15 mouse cellular contexts compared by ENCODE assay signal in the genomic region with DNA sequence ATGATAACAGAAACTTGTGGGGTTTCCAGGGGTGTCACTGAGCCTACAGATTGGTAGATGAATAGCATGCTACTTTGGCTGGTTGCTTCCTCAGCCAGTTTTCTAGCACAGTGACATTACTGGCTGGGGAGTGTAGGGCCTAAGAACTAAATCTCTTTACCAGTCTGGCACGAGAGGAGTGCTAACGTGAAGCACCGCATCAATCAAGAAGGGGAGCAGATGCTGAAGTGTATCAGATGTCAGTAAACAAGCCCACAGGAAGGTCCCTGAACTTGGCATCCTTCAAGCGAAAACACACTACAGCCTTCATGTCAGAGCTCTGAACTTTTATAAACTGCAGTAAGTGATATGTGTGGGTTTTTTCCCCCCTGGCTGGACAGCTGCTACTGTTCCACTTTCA.
DNase-seq lines count a peak whose midpoint lies in the region; ATAC-seq and TF ChIP-seq lines count a peak whose summit lies in the region.
"Had no signal": no experiment of that assay in that cellular context is flagged by ENCODE, and none has a peak within 500 bp of the region (broad histone marks: within the 10 kb centered on the region; RNA-seq: fewer than 3 reads in every experiment).

No protein-coding gene starts in this region.

- TF ChIP-seq CTCF in lung, postnatal 0 days (IDR thresholded peaks at IDR 0.05): no peak
- TF ChIP-seq CTCF in liver, postnatal 0 days (IDR thresholded peaks at IDR 0.05; ENCODE audit: low read depth): no peak

- ATAC-seq in lung, embryonic 16.5 days (ENCODE audit: low read depth): peak; percentile 37
- no peak for ATAC-seq in lung, postnatal 0 days
- ATAC-seq in embryonic facial prominence, embryonic 14.5 days (ENCODE audit: low read depth): peak; percentile 76
- ATAC-seq in liver, postnatal 0 days: no peak

- H3K9ac ChIP-seq in lung, embryonic 16.5 days (ENCODE audit: low read length): no peak overlapping the region
- no peak overlapping the region for H3K9ac ChIP-seq in lung, postnatal 0 days (replicated peaks; ENCODE audit: low read depth)
- no peak overlapping the region for H3K9ac ChIP-seq in embryonic facial prominence, embryonic 14.5 days (ENCODE audit: low read depth, low read length)
- H3K9ac ChIP-seq in liver, postnatal 0 days (replicated peaks): no peak overlapping the region
- H3K9ac ChIP-seq: embryonic facial prominence, embryonic 12.5 days; hindbrain, embryonic 13.5 days had no signal

- peaks cover 21% of the 10 kb centered on the region for H3K4me1 ChIP-seq in heart, embryonic 10.5 days
- H3K4me1 ChIP-seq in lung, embryonic 16.5 days (replicated peaks; ENCODE audit: control insufficient read depth, insufficient read depth, low read length): peaks cover 26% of the 10 kb centered on the region
- H3K4me1 ChIP-seq in lung, postnatal 0 days (ENCODE audit: insufficient read depth, low read depth, low read length): peaks cover 8% of the 10 kb centered on the region; the same call in 1 of the 2 replicates
- peaks cover 4% of the 10 kb centered on the region; the same call in 1 of the 2 replicates for H3K4me1 ChIP-seq in embryonic facial prominence, embryonic 14.5 days (ENCODE audit: control insufficient read depth, insufficient read depth, low read length)
- peaks cover 3% of the 10 kb centered on the region; the same call in 1 of the 2 replicates for H3K4me1 ChIP-seq in liver, postnatal 0 days (ENCODE audit: insufficient read depth)

- DNase-seq in heart, embryonic 10.5 days (ENCODE audit: low spot score): peak; percentile 63
- DNase-seq in heart, adult 18-20 months: no peak
- DNase-seq in lung, postnatal 0 days (ENCODE audit: low spot score): no peak
- DNase-seq in embryonic facial prominence, embryonic 14.5 days (ENCODE audit: low spot score): peak; percentile 85
- DNase-seq in liver, postnatal 0 days: no peak
- no peak for DNase-seq in thymus, adult 18-20 months
- DNase-seq: cerebellum, adult 2 months; kidney, postnatal 14 days; liver; right cerebral cortex, postnatal 14 days had no signal

- no peaks in the 10 kb centered on the region for H3K9me3 ChIP-seq in heart, embryonic 10.5 days
- H3K9me3 ChIP-seq in lung, embryonic 16.5 days (ENCODE audit: control insufficient read depth, low read length): no peaks in the 10 kb centered on the region
- no peaks in the 10 kb centered on the region for H3K9me3 ChIP-seq in lung, postnatal 0 days (ENCODE audit: low read length)
- no peaks in the 10 kb centered on the region for H3K9me3 ChIP-seq in embryonic facial prominence, embryonic 14.5 days (ENCODE audit: control insufficient read depth, low read length)
- H3K9me3 ChIP-seq in liver, postnatal 0 days (ENCODE audit: low read length): no peaks in the 10 kb centered on the region
- H3K9me3 ChIP-seq: embryonic facial prominence, embryonic 12.5 days; hindbrain, embryonic 13.5 days had no signal

- H3K4me3 ChIP-seq in heart, embryonic 10.5 days: no peak overlapping the region
- no peak overlapping the region for H3K4me3 ChIP-seq in lung, embryonic 16.5 days (ENCODE audit: low read length)
- no peak overlapping the region for H3K4me3 ChIP-seq in lung, postnatal 0 days (ENCODE audit: low read depth, low read length)
- no peak overlapping the region for H3K4me3 ChIP-seq in embryonic facial prominence, embryonic 14.5 days (ENCODE audit: low read depth, low read length)
- no peak overlapping the region for H3K4me3 ChIP-seq in liver, postnatal 0 days (ENCODE audit: low read depth, low read length)
- H3K4me3 ChIP-seq: embryonic facial prominence, embryonic 12.5 days; hindbrain, embryonic 13.5 days had no signal

- no peaks in the 10 kb centered on the region for H3K36me3 ChIP-seq in heart, embryonic 10.5 days
- no peaks in the 10 kb centered on the region for H3K36me3 ChIP-seq in lung, embryonic 16.5 days (ENCODE audit: control insufficient read depth, insufficient read depth, low read length)
- no peaks in the 10 kb centered on the region for H3K36me3 ChIP-seq in lung, postnatal 0 days (ENCODE audit: insufficient read depth, low read length)
- H3K36me3 ChIP-seq in embryonic facial prominence, embryonic 14.5 days (ENCODE audit: control insufficient read depth, insufficient read depth, low read length): no peaks in the 10 kb centered on the region
- no peaks in the 10 kb centered on the region for H3K36me3 ChIP-seq in liver, postnatal 0 days (replicated peaks; ENCODE audit: insufficient read depth, low read length)
- H3K36me3 ChIP-seq: embryonic facial prominence, embryonic 12.5 days; hindbrain, embryonic 13.5 days had no signal

- TF ChIP-seq EP300 in lung, postnatal 0 days (IDR thresholded peaks at IDR 0.05): no peak
- TF ChIP-seq EP300 in liver, postnatal 0 days (IDR thresholded peaks at IDR 0.05; ENCODE audit: low read depth): no peak

- H3K4me2 ChIP-seq in lung, embryonic 16.5 days (ENCODE audit: low read depth, low read length): no peak overlapping the region
- H3K4me2 ChIP-seq in lung, postnatal 0 days (replicated peaks; ENCODE audit: low read depth, low read length): no peak overlapping the region
- no peak overlapping the region for H3K4me2 ChIP-seq in embryonic facial prominence, embryonic 14.5 days (ENCODE audit: low read depth, low read length)
- no peak overlapping the region for H3K4me2 ChIP-seq in liver, postnatal 0 days (ENCODE audit: low read depth, low read length)
- H3K4me2 ChIP-seq: embryonic facial prominence, embryonic 12.5 days; hindbrain, embryonic 13.5 days; midbrain, embryonic 11.5 days had no signal

- no peak overlapping the region for H3K27ac ChIP-seq in heart, embryonic 10.5 days
- H3K27ac ChIP-seq in lung, embryonic 16.5 days (ENCODE audit: low read length): no peak overlapping the region
- no peak overlapping the region for H3K27ac ChIP-seq in lung, postnatal 0 days (ENCODE audit: low read length)
- H3K27ac ChIP-seq in embryonic facial prominence, embryonic 14.5 days (replicated peaks; ENCODE audit: low read depth, low read length): no peak overlapping the region
- no peak overlapping the region for H3K27ac ChIP-seq in liver, postnatal 0 days (ENCODE audit: low read depth)
- H3K27ac ChIP-seq: embryonic facial prominence, embryonic 12.5 days; hindbrain, embryonic 13.5 days had no signal

- WGBS in heart, embryonic 10.5 days: 21% methylated on average over 4 of the region's 4 CpGs
- WGBS in lung, embryonic 16.5 days: 32% methylated on average over 4 of the region's 4 CpGs
- 36% methylated on average over 4 of the region's 4 CpGs for WGBS in lung, postnatal 0 days
- 23% methylated on average over 4 of the region's 4 CpGs for WGBS in embryonic facial prominence, embryonic 14.5 days
- 64% methylated on average over 4 of the region's 4 CpGs for WGBS in liver, postnatal 0 days (ENCODE audit: insufficient replicate concordance)

- no peaks in the 10 kb centered on the region for H3K27me3 ChIP-seq in heart, embryonic 10.5 days (ENCODE audit: insufficient read depth, poor library complexity, severe bottlenecking)
- H3K27me3 ChIP-seq in lung, embryonic 16.5 days (ENCODE audit: control insufficient read depth, insufficient read depth, low read depth, low read length): no peaks in the 10 kb centered on the region
- H3K27me3 ChIP-seq in lung, postnatal 0 days (replicated peaks; ENCODE audit: insufficient read depth, low read length): no peaks in the 10 kb centered on the region
- no peaks in the 10 kb centered on the region for H3K27me3 ChIP-seq in embryonic facial prominence, embryonic 14.5 days (replicated peaks; ENCODE audit: control insufficient read depth, insufficient read depth, low read length)
- no peaks in the 10 kb centered on the region for H3K27me3 ChIP-seq in liver, postnatal 0 days (ENCODE audit: insufficient read depth, low read length)
- H3K27me3 ChIP-seq: CH12.LX; embryonic facial prominence, embryonic 12.5 days; hindbrain, embryonic 13.5 days had no signal

Comparison
In these comparisons a context has a peak if more than half of its experiments do, and no peak if none do; other contexts are left out.
1. DNase-seq: peak in heart, embryonic 10.5 days (single experiment) and embryonic facial prominence, embryonic 14.5 days (single experiment); none in heart, adult 18-20 months (0 of 2), lung, postnatal 0 days (single experiment), liver, postnatal 0 days (single experiment) and thymus, adult 18-20 months (0 of 2).
2. ATAC-seq: peak in lung, embryonic 16.5 days (single experiment) and embryonic facial prominence, embryonic 14.5 days (single experiment); none in lung, postnatal 0 days (single experiment) and liver, postnatal 0 days (single experiment).